Comparison of ENCODE assay signal across 26 mouse cellular contexts in genomic region chr2:178670952-178671351, GRCm38 (mm10).
DNase-seq lines count a peak whose midpoint lies in the region; ATAC-seq lines count a peak whose summit lies in the region.
"Had no signal": no experiment of that assay in that cellular context is flagged by ENCODE, and none has a peak within 500 bp of the region (broad histone marks: within the 10 kb centered on the region; RNA-seq: fewer than 3 reads in every experiment).

No protein-coding gene starts in this region.

- H3K27ac ChIP-seq in embryonic facial prominence, embryonic 14.5 days (replicated peaks; ENCODE audit: low read depth, low read length) = no peak overlapping the region
- H3K27ac ChIP-seq in embryonic facial prominence, embryonic 10.5 days (replicated peaks) = no peak overlapping the region
- H3K27ac ChIP-seq in kidney, embryonic 16.5 days (ENCODE audit: low read length) = 0 out of 2 replicates have a peak overlapping the region, but pooled peaks have one; percentile 21
- 0 out of 2 replicates have a peak overlapping the region, but pooled peaks have one; percentile 30 for H3K27ac ChIP-seq in hindbrain, embryonic 13.5 days
- 0 out of 2 replicates have a peak overlapping the region, but pooled peaks have one; percentile 52 for H3K27ac ChIP-seq in neural tube, embryonic 13.5 days (replicated peaks)
- H3K27ac ChIP-seq: embryonic facial prominence, embryonic 13.5 days; heart, embryonic 10.5 days; heart, embryonic 15.5 days; left cerebral cortex, adult 2 months; limb, embryonic 12.5 days; liver, embryonic 15.5 days; midbrain, embryonic 10.5 days had no signal

- no peaks in the 10 kb centered on the region for H3K4me1 ChIP-seq in embryonic facial prominence, embryonic 14.5 days (ENCODE audit: control insufficient read depth, insufficient read depth, low read length)
- peaks cover 8% of the 10 kb centered on the region; the same call in 1 of the 2 replicates for H3K4me1 ChIP-seq in embryonic facial prominence, embryonic 10.5 days
- peaks cover 8% of the 10 kb centered on the region; the same call in 1 of the 2 replicates for H3K4me1 ChIP-seq in kidney, embryonic 16.5 days (ENCODE audit: insufficient read depth, low read length)
- H3K4me1 ChIP-seq in hindbrain, embryonic 13.5 days (replicated peaks) = peaks cover 35% of the 10 kb centered on the region
- H3K4me1 ChIP-seq in neural tube, embryonic 13.5 days (replicated peaks) = peaks cover 39% of the 10 kb centered on the region
- H3K4me1 ChIP-seq: heart, embryonic 10.5 days; liver, embryonic 15.5 days; midbrain, embryonic 10.5 days had no signal

- no peak overlapping the region for H3K9ac ChIP-seq in embryonic facial prominence, embryonic 14.5 days (ENCODE audit: low read depth, low read length)
- H3K9ac ChIP-seq in kidney, embryonic 16.5 days (replicated peaks; ENCODE audit: low read length) = no peak overlapping the region
- H3K9ac ChIP-seq in hindbrain, embryonic 13.5 days = no peak overlapping the region
- H3K9ac ChIP-seq in neural tube, embryonic 13.5 days = no peak overlapping the region
- H3K9ac ChIP-seq: embryonic facial prominence, embryonic 13.5 days; heart, embryonic 15.5 days; limb, embryonic 12.5 days; liver, embryonic 15.5 days; lung, embryonic 14.5 days had no signal

- no peak overlapping the region for H3K4me3 ChIP-seq in embryonic facial prominence, embryonic 14.5 days (ENCODE audit: low read depth, low read length)
- H3K4me3 ChIP-seq in embryonic facial prominence, embryonic 10.5 days = no peak overlapping the region
- no peak overlapping the region for H3K4me3 ChIP-seq in kidney, embryonic 16.5 days (ENCODE audit: low read length)
- no peak overlapping the region for H3K4me3 ChIP-seq in hindbrain, embryonic 13.5 days
- H3K4me3 ChIP-seq in neural tube, embryonic 13.5 days = no peak overlapping the region
- H3K4me3 ChIP-seq: embryonic facial prominence, embryonic 13.5 days; erythroblast, embryonic 14.5 days; heart, embryonic 10.5 days; heart, embryonic 15.5 days; left cerebral cortex, adult 2 months; limb, embryonic 12.5 days; liver, embryonic 15.5 days; midbrain, embryonic 10.5 days had no signal

- DNase-seq in embryonic facial prominence, embryonic 14.5 days (ENCODE audit: low spot score) = no peak
- DNase-seq in embryonic facial prominence, embryonic 10.5 days (ENCODE audit: low spot score) = no peak
- no peak for DNase-seq in kidney, postnatal 25 days
- DNase-seq in frontal cortex, postnatal 36 days (ENCODE audit: low spot score in 2 of 2) = no peak
- no peak for DNase-seq in thymus, postnatal 36 days
- DNase-seq: adrenal gland, postnatal 10 days; cerebellum, adult 11 months; cerebellum, adult 9-11 months; embryo, embryonic 11 days; gastrocnemius, postnatal 25 days; heart, adult 11 months; kidney, postnatal 10 days; lung, embryonic 14.5 days; lung, postnatal 14 days had no signal

- WGBS in embryonic facial prominence, embryonic 14.5 days = 67% methylated on average over 11 of the region's 11 CpGs
- WGBS in embryonic facial prominence, embryonic 10.5 days = 80% methylated on average over 11 of the region's 11 CpGs
- WGBS in kidney, embryonic 16.5 days = 44% methylated on average over 11 of the region's 11 CpGs
- WGBS in hindbrain, embryonic 13.5 days = 52% methylated on average over 11 of the region's 11 CpGs
- WGBS in neural tube, embryonic 13.5 days = 47% methylated on average over 11 of the region's 11 CpGs

- H3K27me3 ChIP-seq in embryonic facial prominence, embryonic 14.5 days (replicated peaks; ENCODE audit: control insufficient read depth, insufficient read depth, low read length) = 0 out of 2 replicates have a peak, but pooled peaks cover 5% of the 10 kb centered on the region
- H3K27me3 ChIP-seq in embryonic facial prominence, embryonic 10.5 days (replicated peaks; ENCODE audit: low read depth, poor library complexity, severe bottlenecking) = peaks cover 9% of the 10 kb centered on the region; the same call in 1 of the 2 replicates
- H3K27me3 ChIP-seq in kidney, embryonic 16.5 days (ENCODE audit: insufficient read depth, low read length) = no peaks in the 10 kb centered on the region
- H3K27me3 ChIP-seq in hindbrain, embryonic 13.5 days = peaks cover 24% of the 10 kb centered on the region; the same call in 1 of the 2 replicates
- peaks cover 6% of the 10 kb centered on the region; the same call in 1 of the 2 replicates for H3K27me3 ChIP-seq in neural tube, embryonic 13.5 days
- H3K27me3 ChIP-seq: liver, embryonic 15.5 days had no signal

- H3K36me3 ChIP-seq in embryonic facial prominence, embryonic 14.5 days (ENCODE audit: control insufficient read depth, insufficient read depth, low read length) = no peaks in the 10 kb centered on the region
- H3K36me3 ChIP-seq in embryonic facial prominence, embryonic 10.5 days (replicated peaks) = no peaks in the 10 kb centered on the region
- no peaks in the 10 kb centered on the region for H3K36me3 ChIP-seq in kidney, embryonic 16.5 days (ENCODE audit: insufficient read depth, low read length)
- no peaks in the 10 kb centered on the region for H3K36me3 ChIP-seq in hindbrain, embryonic 13.5 days
- H3K36me3 ChIP-seq in neural tube, embryonic 13.5 days = no peaks in the 10 kb centered on the region
- H3K36me3 ChIP-seq: embryonic facial prominence, embryonic 13.5 days; heart, embryonic 10.5 days; heart, embryonic 15.5 days; limb, embryonic 12.5 days; liver, embryonic 15.5 days; midbrain, embryonic 10.5 days had no signal

- H3K9me3 ChIP-seq in embryonic facial prominence, embryonic 14.5 days (ENCODE audit: control insufficient read depth, low read length) = no peaks in the 10 kb centered on the region
- H3K9me3 ChIP-seq in embryonic facial prominence, embryonic 10.5 days = no peaks in the 10 kb centered on the region
- no peaks in the 10 kb centered on the region for H3K9me3 ChIP-seq in kidney, embryonic 16.5 days (ENCODE audit: low read length)
- H3K9me3 ChIP-seq in hindbrain, embryonic 13.5 days = no peaks in the 10 kb centered on the region
- H3K9me3 ChIP-seq in neural tube, embryonic 13.5 days = no peaks in the 10 kb centered on the region
- H3K9me3 ChIP-seq: embryonic facial prominence, embryonic 13.5 days; heart, embryonic 10.5 days; heart, embryonic 15.5 days; limb, embryonic 12.5 days; liver, embryonic 15.5 days; midbrain, embryonic 10.5 days had no signal

- ATAC-seq in embryonic facial prominence, embryonic 14.5 days (ENCODE audit: low read depth) = 0 out of 2 replicates have a peak, but pooled peaks have one; percentile 14
- peak; percentile 63 for ATAC-seq in kidney, embryonic 16.5 days (ENCODE audit: low FRiP score, low TSS enrichment)
- ATAC-seq in hindbrain, embryonic 13.5 days (ENCODE audit: low FRiP score) = peak; percentile 47; the same call in 1 of the 2 replicates
- peak; percentile 73 for ATAC-seq in neural tube, embryonic 13.5 days (ENCODE audit: low read depth)
- ATAC-seq: intestine, postnatal 0 days had no signal

- no peak overlapping the region for H3K4me2 ChIP-seq in embryonic facial prominence, embryonic 14.5 days (ENCODE audit: low read depth, low read length)
- no peak overlapping the region for H3K4me2 ChIP-seq in kidney, embryonic 16.5 days (replicated peaks; ENCODE audit: low read depth, low read length)
- H3K4me2 ChIP-seq in hindbrain, embryonic 13.5 days = no peak overlapping the region
- no peak overlapping the region for H3K4me2 ChIP-seq in neural tube, embryonic 13.5 days
- H3K4me2 ChIP-seq: embryonic facial prominence, embryonic 13.5 days; heart, embryonic 15.5 days; limb, embryonic 12.5 days; liver, embryonic 15.5 days; lung, embryonic 14.5 days had no signal

Comparison
In these comparisons a context has a peak if more than half of its experiments do, and no peak if none do; other contexts are left out.
1. ATAC-seq: peak in every context shown above with its lines; median percentile 73 in neural tube, embryonic 13.5 days; 63 in kidney, embryonic 16.5 days; 47 in hindbrain, embryonic 13.5 days; 14 in embryonic facial prominence, embryonic 14.5 days.
2. H3K27ac ChIP-seq: peak in kidney, embryonic 16.5 days (single experiment), hindbrain, embryonic 13.5 days (single experiment) and neural tube, embryonic 13.5 days (single experiment); none in embryonic facial prominence, embryonic 14.5 days (single experiment) and embryonic facial prominence, embryonic 10.5 days (single experiment).